Mouse (Mus musculus) olfactory bulb, adult 2 months (tissue): ENCODE measurements at regions not wholly inside any gene's neighbourhood (a gene's known extent, or its start where the extent isn't known, plus 50 kb on each side); places are given as distances from the start of the nearest gene placed in this dataset.

Experiments
- CTCF ChIP-seq: fragments of 200-500 bp; IDR thresholded peaks from 2 replicates; pipeline ENCODE4 v1.5.1; 2012; ENCODE audit warnings: low read depth, mild to moderate bottlenecking, low read length, moderate library complexity; ENCODE audit not compliant: insufficient read depth
- POLR2A ChIP-seq: fragments of 200-500 bp; IDR thresholded peaks from 2 replicates; pipeline ENCODE4 v1.6.1; 2012; ENCODE audit warnings: mild to moderate bottlenecking, low read depth, low read length, moderate library complexity; ENCODE audit not compliant: insufficient read depth

DNA sequence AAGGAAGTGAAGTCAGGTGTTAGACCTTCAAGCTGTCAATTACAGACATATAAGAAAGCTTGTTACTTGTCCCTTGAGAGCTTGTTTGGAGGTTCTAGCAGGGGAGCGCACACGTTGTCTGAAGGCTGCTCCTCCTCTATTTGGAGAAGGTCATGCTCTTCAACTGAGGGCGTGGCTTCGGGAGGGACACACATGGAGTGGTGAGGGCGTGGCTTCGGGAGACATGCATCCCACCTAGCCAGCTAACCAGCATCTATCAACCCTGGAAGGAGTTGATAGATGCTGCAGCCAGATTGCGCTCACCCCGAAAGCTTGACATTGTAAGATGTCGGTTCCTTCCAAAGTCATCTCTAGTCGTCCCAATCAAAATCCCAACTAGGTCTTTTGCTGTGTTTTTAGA, 94.9 kb upstream of the Mylip start:
- TF ChIP-seq CTCF (no peak), POLR2A (no peak)
